Mouse (Mus musculus): ENCODE measurements at regions not wholly inside any gene's neighbourhood (a gene's known extent, or its start where the extent isn't known, plus 50 kb on each side); places are given as distances from the start of the nearest gene placed in this dataset.

- DNase-seq (ENCODE audit: low spot score): no peak
Measured at GRCm38 (mm10) chr12:12147088-12147687, 114.8 kb upstream of the Fam49a start.

DNA sequence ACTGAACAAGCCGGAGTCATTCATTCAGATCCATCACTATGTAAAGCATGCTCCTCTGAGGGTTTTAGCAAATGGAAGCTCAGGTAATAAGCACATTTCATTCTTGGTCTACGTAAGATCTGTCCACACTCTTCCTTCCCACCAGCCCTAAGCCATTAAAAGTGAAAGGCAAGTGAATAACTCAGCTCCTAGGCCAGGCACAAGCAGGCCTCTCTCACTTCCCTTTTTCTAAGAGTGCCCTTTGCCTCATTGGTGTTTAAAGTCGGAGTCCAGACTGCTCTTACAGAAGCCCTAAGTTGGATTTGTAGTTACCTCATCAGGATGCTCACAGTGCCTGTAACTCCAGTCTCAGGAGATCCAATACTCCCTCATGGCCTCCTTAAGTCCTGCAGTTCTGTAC lies 114.1 kb upstream of the Fam49a start:
- DNase-seq (ENCODE audit: low spot score): no peak

GRCm38 (mm10) chr12:12148659-12149399 lies 113.1 kb upstream of the Fam49a start:
- DNase-seq (ENCODE audit: low spot score): no peak

DNA sequence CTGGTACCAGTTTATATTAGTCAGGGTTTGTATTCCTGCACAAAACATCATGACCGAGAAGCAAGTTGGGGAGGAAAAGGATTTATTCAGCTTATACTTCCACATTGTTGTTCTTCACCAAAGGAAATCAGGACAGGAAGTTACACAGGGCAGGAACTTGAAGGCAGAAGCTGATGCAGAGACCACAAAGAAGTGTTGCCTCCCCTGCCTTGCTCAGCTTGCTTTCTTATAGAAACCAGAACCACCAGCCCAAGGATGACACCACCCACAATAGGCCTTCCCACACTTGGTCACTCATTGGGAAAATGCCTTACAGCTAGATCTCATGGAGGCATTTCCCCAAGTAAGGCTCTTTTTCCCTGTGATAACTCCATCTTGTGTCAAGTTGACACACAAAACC lies 97.5 kb upstream of the Fam49a start:
- no peak for DNase-seq (ENCODE audit: low spot score)

DNA sequence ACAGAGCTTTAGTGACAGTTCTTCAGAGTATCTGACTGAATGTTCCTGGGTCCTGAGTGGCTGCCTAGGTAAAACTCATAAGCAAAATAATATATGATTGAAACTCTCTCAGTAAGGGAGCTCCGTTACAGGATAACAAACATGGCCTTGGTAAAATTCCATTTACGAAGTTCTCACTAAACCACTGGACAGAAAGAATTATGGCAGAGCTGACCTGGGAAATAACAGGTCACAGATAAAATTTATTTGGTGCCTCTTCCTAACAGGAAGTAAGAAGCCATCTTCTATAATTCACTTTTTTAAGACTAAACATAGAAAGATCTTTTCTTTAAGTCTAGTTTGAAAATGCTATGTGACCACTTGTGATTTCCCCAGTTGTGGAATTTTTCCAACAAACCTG lies 91.4 kb upstream of the Fam49a start:
- no peak for DNase-seq (ENCODE audit: low spot score)

DNA sequence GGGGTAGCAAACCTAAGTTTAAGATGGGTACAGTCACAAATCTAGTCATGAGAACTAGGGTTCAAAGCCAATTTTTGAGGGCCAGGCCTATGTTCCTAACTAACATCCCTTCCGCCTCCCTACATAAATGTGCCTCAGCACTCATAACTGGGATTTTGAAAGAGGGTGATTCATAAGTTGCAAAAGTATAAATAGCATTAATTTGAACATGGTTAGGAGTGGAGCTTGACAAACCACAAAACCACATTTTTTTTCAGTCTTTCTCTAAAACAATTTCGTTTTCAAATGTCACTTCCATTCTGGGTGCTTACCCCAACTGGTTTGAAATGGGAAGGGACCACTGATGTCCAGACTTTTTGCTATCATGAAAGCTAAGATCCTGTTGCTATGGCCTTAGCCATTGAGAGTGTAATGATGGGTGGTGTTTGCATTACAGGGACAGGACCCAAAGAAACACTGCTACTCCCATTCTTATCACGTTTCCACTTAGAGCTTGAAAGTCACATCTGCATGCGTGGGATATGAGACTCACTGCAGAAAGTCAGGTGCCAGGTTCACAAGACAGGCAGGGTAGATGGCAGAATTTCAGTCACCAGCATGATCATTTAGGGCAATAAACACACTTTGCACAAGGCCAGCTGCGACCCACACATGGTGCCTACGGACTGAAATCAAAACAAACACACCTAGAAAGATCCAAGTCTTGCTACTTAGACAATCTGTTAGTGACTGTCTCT lies 89.7 kb upstream of the Fam49a start:
- no peak for DNase-seq (ENCODE audit: low spot score)

- DNase-seq (ENCODE audit: low spot score): peak; percentile 74
Measured at GRCm38 (mm10) chr12:12176331-12177263, 85.3 kb upstream of the Fam49a start.

- no peak for DNase-seq (ENCODE audit: low spot score)
Measured at GRCm38 (mm10) chr12:12177264-12178043, 84.5 kb upstream of the Fam49a start.

DNA sequence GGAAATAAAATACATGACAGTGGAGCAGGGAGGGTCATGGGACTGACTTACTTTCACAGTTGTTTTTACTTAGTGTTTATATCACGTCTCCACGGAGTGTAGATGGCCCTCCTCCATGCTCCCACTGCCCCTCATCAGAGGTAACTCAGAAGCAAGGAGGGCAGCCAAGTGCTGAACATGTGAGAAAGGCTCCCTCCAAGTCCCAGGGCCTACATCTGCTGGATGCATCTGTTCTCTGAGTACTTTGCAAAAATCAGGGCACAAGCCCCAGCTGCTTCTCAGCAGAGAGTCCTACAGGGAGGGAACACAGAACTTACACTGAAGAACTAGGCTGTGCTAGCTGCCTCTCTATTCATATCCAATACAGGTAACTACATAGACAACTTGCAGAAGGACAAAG lies 83.5 kb upstream of the Fam49a start:
- no peak for DNase-seq (ENCODE audit: low spot score)

- DNase-seq (ENCODE audit: low spot score): no peak
Measured at GRCm38 (mm10) chr12:12179292-12179865, 82.6 kb upstream of the Fam49a start.

GRCm38 (mm10) chr12:12180986-12181385 lies 81.0 kb upstream of the Fam49a start:
- no peak for DNase-seq (ENCODE audit: low spot score)

GRCm38 (mm10) chr12:12181686-12182085 lies 80.3 kb upstream of the Fam49a start:
- DNase-seq (ENCODE audit: low spot score): no peak

- DNase-seq (ENCODE audit: low spot score): no peak
Measured at GRCm38 (mm10) chr12:12186353-12186752, 75.6 kb upstream of the Fam49a start.

DNA sequence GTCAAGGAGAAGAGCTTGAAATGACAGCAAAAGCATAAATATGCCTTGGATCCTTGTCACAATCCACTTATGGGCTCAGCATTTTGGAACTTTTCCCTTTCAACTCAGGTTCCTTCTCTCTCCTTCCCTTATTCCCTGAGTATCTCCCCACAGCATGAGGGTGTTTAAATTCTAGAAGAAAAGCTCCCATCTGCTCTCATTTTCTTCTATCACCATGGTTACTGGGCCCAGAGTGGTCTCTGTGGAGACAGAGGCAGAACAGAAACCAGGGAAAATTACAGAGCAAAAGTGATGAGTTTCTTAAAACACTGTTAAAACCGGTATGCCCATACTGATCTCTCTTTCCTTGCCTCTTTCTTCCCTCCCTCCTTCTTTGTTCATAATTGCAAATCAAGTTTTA lies 66.9 kb upstream of the Fam49a start:
- DNase-seq (ENCODE audit: low spot score): no peak

DNA sequence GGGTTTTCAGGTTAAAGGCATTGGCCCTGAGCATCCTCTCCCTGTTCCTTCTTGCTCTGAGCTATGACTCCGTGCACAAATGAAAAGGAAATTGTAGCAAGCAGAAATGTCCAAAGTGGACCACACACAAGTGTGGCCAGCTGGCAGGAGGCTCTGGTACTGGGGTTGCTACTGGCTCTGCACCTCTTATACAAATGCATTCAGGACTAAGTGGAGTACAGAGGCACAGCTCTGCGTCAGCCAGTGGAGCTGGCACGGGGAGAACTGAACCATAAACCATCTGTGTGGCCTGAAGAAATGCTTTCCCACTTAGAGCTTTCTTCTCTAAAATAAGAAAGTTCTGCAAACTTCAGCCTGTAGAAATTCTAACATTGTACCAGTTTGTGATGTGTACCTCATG lies 65.3 kb upstream of the Fam49a start:
- no peak for DNase-seq (ENCODE audit: low spot score)

DNA sequence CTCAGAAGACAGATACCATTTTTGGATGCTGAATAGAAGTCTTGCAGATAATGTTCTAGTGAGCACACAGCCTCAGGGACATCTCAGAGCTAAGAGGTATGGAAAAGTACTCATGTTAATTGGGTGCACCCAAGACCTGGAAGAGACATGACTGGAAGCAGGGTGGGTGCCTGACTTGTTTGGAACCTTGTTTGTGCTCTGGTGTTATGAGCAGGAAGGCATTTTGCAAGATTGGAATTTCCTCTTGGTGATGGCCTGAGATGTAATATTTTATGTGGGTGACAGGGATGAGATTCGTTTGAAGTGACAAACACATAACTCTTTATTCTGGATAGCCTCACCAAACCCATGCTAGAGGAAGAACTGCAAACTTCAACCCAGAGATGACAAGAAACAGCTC lies 53.7 kb upstream of the Fam49a start:
- no peak for DNase-seq (ENCODE audit: low spot score)

All from T-cell, adult 2 months (primary cell).